Mouse (Mus musculus) midbrain, embryonic 15.5 days (tissue): Measurements from ENCODE around the gene Tjp1. TPM values are rescaled to one million over a fixed set of nuclear protein-coding genes. Genes with fewer than 3 reads are reported as not detected.

ENCODE experiments used
- ATAC-seq: fragments of 200-750 bp; cut with Nextera tagmentation; replicated peaks from 2 replicates; pipeline ENCODE4 v1.8.0; 2017; ENCODE audit warnings: moderate TSS enrichment
- H3K27ac ChIP-seq: fragments of 300-500 bp; sonication (generic); 2 replicates; pipeline ENCODE4 v1.5.1; 2015; ENCODE audit warnings: mild to moderate bottlenecking, inconsistent platforms
- H3K27me3 ChIP-seq: fragments of 300-500 bp; sonication (generic); replicated peaks from 2 replicates; pipeline ENCODE4 v1.6.1; 2015; ENCODE audit warnings: inconsistent platforms
- H3K36me3 ChIP-seq: fragments of 300-500 bp; sonication (generic); replicated peaks from 2 replicates; pipeline ENCODE4 v1.6.1; 2015; ENCODE audit warnings: inconsistent platforms
- H3K4me1 ChIP-seq: fragments of 300-500 bp; sonication (generic); 2 replicates; pipeline ENCODE4 v1.6.1; 2015; ENCODE audit warnings: inconsistent platforms
- H3K4me2 ChIP-seq: fragments of 300-500 bp; sonication (generic); 2 replicates; pipeline ENCODE4 v1.6.1; 2015; ENCODE audit warnings: inconsistent platforms, mild to moderate bottlenecking, moderate library complexity
- H3K4me3 ChIP-seq: fragments of 300-500 bp; sonication (generic); 2 replicates; pipeline ENCODE4 v1.5.1; 2015; ENCODE audit warnings: mild to moderate bottlenecking, inconsistent platforms
- H3K9ac ChIP-seq: fragments of 300-500 bp; sonication (generic); 2 replicates; pipeline ENCODE4 v1.6.1; 2015; ENCODE audit warnings: mild to moderate bottlenecking, inconsistent platforms
- H3K9me3 ChIP-seq: fragments of 300-500 bp; sonication (generic); 2 replicates; pipeline ENCODE4 v1.6.1; 2016; ENCODE audit warnings: inconsistent platforms
- WGBS: fragments of 180-500 bp; shearing (Covaris S2); methylation state at CpG from one replicate; pipeline ENCODE4 v1.1.7; 2015; ENCODE audit warnings: mixed read lengths; 5-methylcytosine and 5-hydroxymethylcytosine counted together
- polyA plus RNA-seq: library from polyadenylated mRNA; unstranded; fragments of >200 nt; fragmentation: Nextera tagmentation; extraction: Ambion mirVana; gene quantifications from 2 replicates; pipeline ENCODE4 v1.2.1, GENCODE M21; 2015

The Tjp1 gene
- polyA plus RNA-seq: 31.3 and 33.9 TPM in 2 replicates

- Histone ChIP-seq H3K36me3 (no peaks in the 10 kb centered on the region), H3K9me3 (no peaks in the 10 kb centered on the region), H3K4me1 (peaks cover 19% of the 10 kb centered on the region), H3K27ac (peak within 1 kb of the TSS; percentile 91), H3K9ac (peak within 1 kb of the TSS; percentile 69), H3K27me3 (peaks cover 17% of the 10 kb centered on the region), H3K4me3 (peak within 1 kb of the TSS; percentile 72), H3K4me2 (peak within 1 kb of the TSS; percentile 65)
- ATAC-seq: peak; percentile 92
- WGBS: under 1% methylated on average over 88 of the region's 115 CpGs
These were observed at the start of gene Tjp1 for GRCm38 (mm10) chr7:65527071-65528007. Gene Tjp1, minus strand, starts transcription at chr7:65527781.

GRCm38 (mm10) chr7:65577118-65577517, 49.5 kb upstream of the Tjp1 start:
- Histone ChIP-seq H3K4me2 (peak overlapping the region; percentile 29), H3K9me3 (no peaks in the 10 kb centered on the region), H3K27ac (peak overlapping the region; percentile 3; the same call in 1 of the 2 replicates), H3K9ac (no peak overlapping the region), H3K4me1 (peaks cover 8% of the 10 kb centered on the region; the same call in 1 of the 2 replicates), H3K27me3 (no peaks in the 10 kb centered on the region), H3K36me3 (no peaks in the 10 kb centered on the region), H3K4me3 (no peak overlapping the region)
- WGBS: 35% methylated on average over 12 of the region's 12 CpGs
- peak; percentile 86 for ATAC-seq

- peaks cover 8% of the 10 kb centered on the region; the same call in 1 of the 2 replicates for H3K4me1 ChIP-seq
- H3K36me3 ChIP-seq: no peaks in the 10 kb centered on the region
- no peak overlapping the region for H3K9ac ChIP-seq
- no peaks in the 10 kb centered on the region for H3K27me3 ChIP-seq
- H3K27ac ChIP-seq: no peak overlapping the region
- H3K4me3 ChIP-seq: no peak overlapping the region
- no peak overlapping the region for H3K4me2 ChIP-seq
- ATAC-seq: peak; percentile 39; the same call in 1 of the 2 replicates
- no peaks in the 10 kb centered on the region for H3K9me3 ChIP-seq
- 48% methylated on average over 5 of the region's 5 CpGs for WGBS
These were observed 45.1 kb upstream of the Tjp1 start for GRCm38 (mm10) chr7:65572731-65573130.

GRCm38 (mm10) chr7:65570691-65571090, 43.1 kb upstream of the Tjp1 start:
- Histone ChIP-seq H3K27me3 (no peaks in the 10 kb centered on the region), H3K27ac (no peak overlapping the region), H3K36me3 (no peaks in the 10 kb centered on the region), H3K9me3 (no peaks in the 10 kb centered on the region), H3K4me1 (peaks cover 4% of the 10 kb centered on the region; the same call in 1 of the 2 replicates), H3K4me3 (no peak overlapping the region), H3K9ac (no peak overlapping the region), H3K4me2 (no peak overlapping the region)
- ATAC-seq: no peak
- WGBS: 86% methylated on average over 4 of the region's 4 CpGs

GRCm38 (mm10) chr7:65555996-65556395, 28.4 kb upstream of the Tjp1 start:
- Histone ChIP-seq H3K9ac (no peak overlapping the region), H3K27ac (no peak overlapping the region), H3K4me2 (no peak overlapping the region), H3K9me3 (no peaks in the 10 kb centered on the region), H3K4me1 (no peaks in the 10 kb centered on the region), H3K4me3 (no peak overlapping the region), H3K36me3 (no peaks in the 10 kb centered on the region), H3K27me3 (no peaks in the 10 kb centered on the region)
- WGBS: 29% methylated on average over 1 of the region's 1 CpGs
- no peak for ATAC-seq

- no peak overlapping the region for H3K4me3 ChIP-seq
- 56% methylated on average over 5 of the region's 5 CpGs for WGBS
These were observed 18.2 kb upstream of the Tjp1 start for GRCm38 (mm10) chr7:65545741-65546140.

GRCm38 (mm10) chr7:65532689-65533088, 5.1 kb upstream of the Tjp1 start:
- Histone ChIP-seq H3K9ac (no peak overlapping the region), H3K9me3 (no peaks in the 10 kb centered on the region), H3K4me3 (no peak overlapping the region), H3K36me3 (no peaks in the 10 kb centered on the region), H3K27ac (no peak overlapping the region), H3K4me1 (0 out of 2 replicates have a peak, but pooled peaks cover 4% of the 10 kb centered on the region), H3K4me2 (no peak overlapping the region), H3K27me3 (peaks cover 22% of the 10 kb centered on the region)
- 7% methylated on average over 4 of the region's 4 CpGs for WGBS
- no peak for ATAC-seq

More at GRCm38 (mm10) chr7:65545741-65546140, 18.2 kb upstream of the Tjp1 start:
- no peak for ATAC-seq
- no peaks in the 10 kb centered on the region for H3K36me3 ChIP-seq
- H3K27me3 ChIP-seq: no peaks in the 10 kb centered on the region
- H3K9ac ChIP-seq: no peak overlapping the region
- H3K27ac ChIP-seq: no peak overlapping the region
- no peaks in the 10 kb centered on the region for H3K4me1 ChIP-seq
- no peaks in the 10 kb centered on the region for H3K9me3 ChIP-seq
- no peak overlapping the region for H3K4me2 ChIP-seq

- Histone ChIP-seq H3K9me3 (no peaks in the 10 kb centered on the region), H3K4me3 (no peak overlapping the region), H3K27ac (no peak overlapping the region), H3K27me3 (no peaks in the 10 kb centered on the region; the same call in 1 of the 2 replicates), H3K4me2 (no peak overlapping the region), H3K4me1 (peaks cover 19% of the 10 kb centered on the region), H3K9ac (no peak overlapping the region), H3K36me3 (no peaks in the 10 kb centered on the region)
- WGBS: 85% methylated on average over 4 of the region's 4 CpGs
- no peak for ATAC-seq
These were observed 4.5 kb downstream of the Tjp1 start for GRCm38 (mm10) chr7:65523116-65523515.

- no peak overlapping the region for H3K27ac ChIP-seq
- 72% methylated on average over 12 of the region's 12 CpGs for WGBS
- ATAC-seq: no peak
- no peaks in the 10 kb centered on the region for H3K9me3 ChIP-seq
- peaks cover 14% of the 10 kb centered on the region for H3K4me1 ChIP-seq
- H3K9ac ChIP-seq: no peak overlapping the region
- no peak overlapping the region for H3K4me3 ChIP-seq
- no peaks in the 10 kb centered on the region for H3K36me3 ChIP-seq
- H3K4me2 ChIP-seq: no peak overlapping the region
- H3K27me3 ChIP-seq: no peaks in the 10 kb centered on the region; the same call in 1 of the 2 replicates
These were observed 5.1 kb downstream of the Tjp1 start for GRCm38 (mm10) chr7:65522490-65522889.

GRCm38 (mm10) chr7:65520622-65521021, 7.0 kb downstream of the Tjp1 start:
- no peak for ATAC-seq
- Histone ChIP-seq H3K4me2 (no peak overlapping the region), H3K4me1 (0 out of 2 replicates have a peak, but pooled peaks cover 5% of the 10 kb centered on the region), H3K36me3 (no peaks in the 10 kb centered on the region), H3K27ac (no peak overlapping the region), H3K4me3 (no peak overlapping the region), H3K27me3 (no peaks in the 10 kb centered on the region; the same call in 1 of the 2 replicates), H3K9ac (no peak overlapping the region), H3K9me3 (no peaks in the 10 kb centered on the region)
- WGBS: 92% methylated on average over 8 of the region's 8 CpGs

GRCm38 (mm10) chr7:65519788-65520563, 7.6 kb downstream of the Tjp1 start:
- Histone ChIP-seq H3K4me3 (no peak overlapping the region), H3K4me2 (no peak overlapping the region), H3K27me3 (no peaks in the 10 kb centered on the region; the same call in 1 of the 2 replicates), H3K27ac (no peak overlapping the region), H3K36me3 (no peaks in the 10 kb centered on the region), H3K4me1 (0 out of 2 replicates have a peak, but pooled peaks cover 2% of the 10 kb centered on the region), H3K9ac (no peak overlapping the region), H3K9me3 (no peaks in the 10 kb centered on the region)
- 0 out of 2 replicates have a peak, but pooled peaks have one; percentile 42 for ATAC-seq
- 47% methylated on average over 12 of the region's 12 CpGs for WGBS

GRCm38 (mm10) chr7:65516903-65517302, 10.7 kb downstream of the Tjp1 start:
- Histone ChIP-seq H3K36me3 (no peaks in the 10 kb centered on the region), H3K4me3 (no peak overlapping the region), H3K4me2 (no peak overlapping the region), H3K27me3 (no peaks in the 10 kb centered on the region), H3K9me3 (no peaks in the 10 kb centered on the region), H3K4me1 (no peaks in the 10 kb centered on the region), H3K9ac (no peak overlapping the region), H3K27ac (no peak overlapping the region)
- WGBS: 15% methylated on average over 8 of the region's 8 CpGs
- no peak for ATAC-seq
